Mouse (Mus musculus): ENCODE data around the gene Opa3. TPM values are rescaled to one million over a fixed set of nuclear protein-coding genes. Genes with fewer than 3 reads are reported as not detected.
A peak's percentile ranks its signal among the peaks of the same experiment; 100 is the strongest.

Gene Opa3
- polyA plus RNA-seq, 1 experiment from 2014 or later: 31.5 TPM

- Histone ChIP-seq H3K4me1 (replicated peaks; ENCODE audit: control insufficient read depth, insufficient read depth, low read length) (no peaks in the 10 kb centered on the region), H3K4me2 (ENCODE audit: low read depth, low read length) (no peak overlapping the region), H3K9me3 (ENCODE audit: control insufficient read depth, low read length) (no peaks in the 10 kb centered on the region), H3K4me3 (ENCODE audit: low read length) (no peak overlapping the region), H3K9ac (ENCODE audit: low read length) (no peak overlapping the region), H3K36me3 (ENCODE audit: control insufficient read depth, insufficient read depth, low read length) (peaks cover 17% of the 10 kb centered on the region), H3K27me3 (ENCODE audit: control insufficient read depth, insufficient read depth, low read depth, low read length) (no peaks in the 10 kb centered on the region), H3K27ac (ENCODE audit: low read length) (no peak overlapping the region)
- no peak for ATAC-seq (ENCODE audit: low read depth)
- 34% methylated on average over 2 of the region's 2 CpGs for WGBS
Observed at GRCm38 (mm10) chr7:19197985-19198384, 30.1 kb upstream of the Opa3 start.

DNA sequence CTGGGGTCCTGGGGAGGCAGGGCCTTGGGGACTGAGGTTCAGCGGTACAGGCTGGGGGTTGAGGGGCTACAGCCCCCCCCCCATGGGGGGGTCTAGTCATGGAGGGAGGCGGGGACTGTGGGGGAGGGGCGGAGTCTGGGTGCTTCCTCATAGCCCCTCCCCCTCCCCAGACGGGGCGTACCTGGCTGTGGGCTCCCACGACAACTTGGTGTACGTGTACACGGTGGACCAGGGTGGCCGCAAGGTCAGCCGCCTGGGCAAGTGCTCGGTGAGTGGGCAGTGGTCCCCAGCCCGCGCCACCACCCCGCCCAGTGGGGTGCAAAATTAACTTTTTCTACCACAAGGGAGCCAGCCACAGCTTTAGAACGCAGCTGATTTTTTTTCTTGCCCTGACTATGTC, 26.5 kb upstream of the Opa3 start:
- Histone ChIP-seq H3K9ac (ENCODE audit: low read length) (no peak overlapping the region), H3K4me3 (ENCODE audit: low read length) (no peak overlapping the region), H3K27ac (ENCODE audit: low read length) (no peak overlapping the region), H3K4me1 (replicated peaks; ENCODE audit: control insufficient read depth, insufficient read depth, low read length) (no peaks in the 10 kb centered on the region), H3K36me3 (ENCODE audit: control insufficient read depth, insufficient read depth, low read length) (peaks cover 7% of the 10 kb centered on the region), H3K4me2 (ENCODE audit: low read depth, low read length) (no peak overlapping the region), H3K27me3 (ENCODE audit: control insufficient read depth, insufficient read depth, low read depth, low read length) (no peaks in the 10 kb centered on the region), H3K9me3 (ENCODE audit: control insufficient read depth, low read length) (no peaks in the 10 kb centered on the region)
- peak; percentile 34; the same call in 1 of the 2 replicates for ATAC-seq (ENCODE audit: low read depth)
- 64% methylated on average over 15 of the region's 15 CpGs for WGBS

DNA sequence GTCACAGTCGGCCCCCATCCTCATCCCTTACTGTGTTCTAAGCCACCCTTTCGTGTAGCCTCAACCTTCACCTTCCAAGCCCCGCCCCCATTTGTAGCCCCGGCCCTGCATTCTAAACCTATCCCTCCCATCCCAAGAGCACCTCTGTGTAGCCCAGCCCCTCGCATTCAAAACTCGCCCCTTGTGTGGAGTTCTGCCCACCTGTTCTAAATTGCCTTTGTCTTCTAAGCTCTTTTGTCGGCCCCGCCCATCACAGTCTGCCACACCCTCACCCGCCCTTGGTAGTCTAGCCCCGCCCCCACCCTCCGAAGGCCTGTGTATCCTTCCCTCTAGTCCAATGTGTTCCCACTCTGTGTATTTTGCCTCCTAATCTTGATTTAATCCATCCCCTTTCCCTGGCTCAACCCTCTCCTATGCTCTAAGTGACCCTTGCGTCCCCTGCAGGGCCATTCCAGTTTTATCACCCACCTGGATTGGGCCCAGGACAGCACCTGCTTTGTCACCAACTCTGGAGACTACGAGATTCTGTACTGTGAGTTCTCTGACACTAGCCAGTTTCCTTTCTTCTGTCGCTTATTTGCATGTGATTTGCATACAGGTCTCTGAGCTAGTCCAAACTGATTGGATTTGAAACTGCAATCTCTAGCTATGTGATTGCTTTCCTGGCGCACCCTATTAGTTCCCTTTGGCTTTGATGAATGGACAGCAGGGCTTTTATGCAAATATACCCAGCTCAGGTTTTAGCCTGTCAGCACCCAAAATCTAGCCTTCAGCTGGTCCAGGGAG, 25.9 kb upstream of the Opa3 start:
- ATAC-seq (ENCODE audit: low read depth): 0 out of 2 replicates have a peak, but pooled peaks have one; percentile 4
- Histone ChIP-seq H3K4me2 (ENCODE audit: low read depth, low read length) (no peak overlapping the region), H3K4me1 (replicated peaks; ENCODE audit: control insufficient read depth, insufficient read depth, low read length) (no peaks in the 10 kb centered on the region), H3K27me3 (ENCODE audit: control insufficient read depth, insufficient read depth, low read depth, low read length) (no peaks in the 10 kb centered on the region), H3K4me3 (ENCODE audit: low read length) (no peak overlapping the region), H3K27ac (ENCODE audit: low read length) (no peak overlapping the region), H3K9me3 (ENCODE audit: control insufficient read depth, low read length) (no peaks in the 10 kb centered on the region), H3K9ac (ENCODE audit: low read length) (no peak overlapping the region), H3K36me3 (ENCODE audit: control insufficient read depth, insufficient read depth, low read length) (peaks cover 7% of the 10 kb centered on the region)
- 61% methylated on average over 15 of the region's 15 CpGs for WGBS

- Histone ChIP-seq H3K4me1 (replicated peaks; ENCODE audit: control insufficient read depth, insufficient read depth, low read length) (no peaks in the 10 kb centered on the region; the same call in 1 of the 2 replicates), H3K4me3 (ENCODE audit: low read length) (no peak overlapping the region), H3K36me3 (ENCODE audit: control insufficient read depth, insufficient read depth, low read length) (peaks cover 4% of the 10 kb centered on the region), H3K9ac (ENCODE audit: low read length) (no peak overlapping the region), H3K4me2 (ENCODE audit: low read depth, low read length) (no peak overlapping the region), H3K27ac (ENCODE audit: low read length) (no peak overlapping the region), H3K27me3 (ENCODE audit: control insufficient read depth, insufficient read depth, low read depth, low read length) (no peaks in the 10 kb centered on the region; the same call in 1 of the 2 replicates), H3K9me3 (ENCODE audit: control insufficient read depth, low read length) (no peaks in the 10 kb centered on the region)
- 0 out of 2 replicates have a peak, but pooled peaks have one; percentile 24 for ATAC-seq (ENCODE audit: low read depth)
- 75% methylated on average over 13 of the region's 13 CpGs for WGBS
Observed at GRCm38 (mm10) chr7:19208201-19208910, 19.8 kb upstream of the Opa3 start.

DNA sequence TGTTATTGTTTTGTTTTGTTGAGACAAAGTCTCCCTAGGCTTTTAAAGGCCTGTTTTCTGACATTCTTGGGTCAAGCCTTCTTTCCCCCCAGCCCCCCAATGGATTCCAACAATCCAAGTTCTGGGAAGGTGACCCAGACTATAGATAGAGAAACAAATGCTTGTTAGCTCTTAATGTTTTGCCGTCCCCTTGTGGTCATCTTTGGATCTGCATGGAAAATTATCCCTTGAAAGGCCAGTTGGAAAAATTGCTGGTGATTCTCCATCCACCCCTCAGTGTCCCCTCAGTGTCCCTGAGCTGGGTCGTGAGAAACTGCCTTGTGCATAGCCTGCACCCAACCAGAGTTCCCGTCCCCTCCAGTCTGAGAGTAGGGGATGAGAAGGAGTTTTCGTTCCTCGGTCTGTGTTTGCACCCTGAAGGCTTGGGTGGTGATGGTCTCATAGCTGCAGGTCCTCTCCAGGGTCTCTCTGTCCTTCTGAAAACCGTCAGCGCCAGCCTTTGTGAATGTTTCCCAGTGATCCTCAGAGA, 19.1 kb upstream of the Opa3 start:
- no peaks in the 10 kb centered on the region; the same call in 1 of the 2 replicates for H3K4me1 ChIP-seq (replicated peaks; ENCODE audit: control insufficient read depth, insufficient read depth, low read length)
- H3K27ac ChIP-seq (ENCODE audit: low read length): no peak overlapping the region
- 43% methylated on average over 7 of the region's 7 CpGs for WGBS
- no peaks in the 10 kb centered on the region; the same call in 1 of the 2 replicates for H3K27me3 ChIP-seq (ENCODE audit: control insufficient read depth, insufficient read depth, low read depth, low read length)
- no peak for ATAC-seq (ENCODE audit: low read depth)
- H3K9me3 ChIP-seq (ENCODE audit: control insufficient read depth, low read length): no peaks in the 10 kb centered on the region
- H3K4me3 ChIP-seq (ENCODE audit: low read length): no peak overlapping the region
- H3K9ac ChIP-seq (ENCODE audit: low read length): no peak overlapping the region
- H3K4me2 ChIP-seq (ENCODE audit: low read depth, low read length): no peak overlapping the region
- H3K36me3 ChIP-seq (ENCODE audit: control insufficient read depth, insufficient read depth, low read length): peaks cover 4% of the 10 kb centered on the region

GRCm38 (mm10) chr7:19209494-19209893, 18.6 kb upstream of the Opa3 start:
- Histone ChIP-seq H3K27ac (ENCODE audit: low read length) (no peak overlapping the region), H3K36me3 (ENCODE audit: control insufficient read depth, insufficient read depth, low read length) (peaks cover 4% of the 10 kb centered on the region), H3K9ac (ENCODE audit: low read length) (no peak overlapping the region), H3K4me3 (ENCODE audit: low read length) (no peak overlapping the region), H3K4me2 (ENCODE audit: low read depth, low read length) (no peak overlapping the region), H3K9me3 (ENCODE audit: control insufficient read depth, low read length) (no peaks in the 10 kb centered on the region), H3K4me1 (replicated peaks; ENCODE audit: control insufficient read depth, insufficient read depth, low read length) (no peaks in the 10 kb centered on the region; the same call in 1 of the 2 replicates), H3K27me3 (ENCODE audit: control insufficient read depth, insufficient read depth, low read depth, low read length) (no peaks in the 10 kb centered on the region; the same call in 1 of the 2 replicates)
- ATAC-seq (ENCODE audit: low read depth): no peak
- WGBS: 79% methylated on average over 4 of the region's 4 CpGs

DNA sequence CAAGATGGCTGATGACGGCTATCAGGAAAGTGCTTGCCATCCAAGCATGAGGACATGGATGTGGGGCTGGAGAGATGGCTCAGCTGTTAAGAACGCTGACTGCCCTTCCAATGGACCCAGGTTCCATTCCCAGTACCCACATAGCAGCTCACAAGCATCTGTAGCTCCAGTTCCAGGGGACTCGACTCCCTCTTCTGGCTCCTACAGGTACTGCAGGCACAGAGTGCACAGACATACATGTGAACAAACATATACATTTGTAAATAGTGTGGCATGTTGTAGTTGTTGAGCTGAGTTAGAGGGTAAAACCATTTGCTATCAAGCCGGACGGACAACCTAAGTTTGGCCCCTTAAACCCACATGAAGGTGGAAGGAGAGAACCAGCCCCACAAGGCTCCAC, 18.1 kb upstream of the Opa3 start:
- 87% methylated on average over 5 of the region's 5 CpGs for WGBS
- no peak overlapping the region for H3K9ac ChIP-seq (ENCODE audit: low read length)
- no peak overlapping the region for H3K27ac ChIP-seq (ENCODE audit: low read length)
- peaks cover 2% of the 10 kb centered on the region; the same call in 1 of the 2 replicates for H3K36me3 ChIP-seq (ENCODE audit: control insufficient read depth, insufficient read depth, low read length)
- H3K4me1 ChIP-seq (replicated peaks; ENCODE audit: control insufficient read depth, insufficient read depth, low read length): no peaks in the 10 kb centered on the region; the same call in 1 of the 2 replicates
- no peak overlapping the region for H3K4me2 ChIP-seq (ENCODE audit: low read depth, low read length)
- no peaks in the 10 kb centered on the region; the same call in 1 of the 2 replicates for H3K27me3 ChIP-seq (ENCODE audit: control insufficient read depth, insufficient read depth, low read depth, low read length)
- no peaks in the 10 kb centered on the region for H3K9me3 ChIP-seq (ENCODE audit: control insufficient read depth, low read length)
- no peak overlapping the region for H3K4me3 ChIP-seq (ENCODE audit: low read length)
- no peak for ATAC-seq (ENCODE audit: low read depth)

- Histone ChIP-seq H3K9ac (ENCODE audit: low read length) (no peak overlapping the region), H3K27ac (ENCODE audit: low read length) (no peak overlapping the region), H3K4me1 (replicated peaks; ENCODE audit: control insufficient read depth, insufficient read depth, low read length) (no peaks in the 10 kb centered on the region; the same call in 1 of the 2 replicates), H3K4me3 (ENCODE audit: low read length) (no peak overlapping the region), H3K9me3 (ENCODE audit: control insufficient read depth, low read length) (no peaks in the 10 kb centered on the region), H3K36me3 (ENCODE audit: control insufficient read depth, insufficient read depth, low read length) (no peaks in the 10 kb centered on the region), H3K4me2 (ENCODE audit: low read depth, low read length) (no peak overlapping the region), H3K27me3 (ENCODE audit: control insufficient read depth, insufficient read depth, low read depth, low read length) (no peaks in the 10 kb centered on the region; the same call in 1 of the 2 replicates)
- no peak for ATAC-seq (ENCODE audit: low read depth)
- WGBS: 45% methylated on average over 5 of the region's 5 CpGs
Observed at GRCm38 (mm10) chr7:19211041-19211675, 17.0 kb upstream of the Opa3 start.

All from lung, embryonic 16.5 days (tissue).